Mouse (Mus musculus): ENCODE results near the gene Fam57a.
"Not testable (repeated sequence)": the region's sequence is repeated elsewhere in the genome, so short reads cannot be mapped to it uniquely, and the experiment has no call there.

Fam57a gene

GRCm38 (mm10) chr11:76180146-76180540 is 672 bp downstream of the Fam57a start:
- in situ Hi-C loops (cut with MboI): no loop called here

- in situ Hi-C loops (cut with MboI): no loop called here
Observed at GRCm38 (mm10) chr11:76183745-76184144, 4.3 kb downstream of the Fam57a start.

- in situ Hi-C loops (cut with MboI): no loop called here
Observed at GRCm38 (mm10) chr11:76186908-76187307, 7.4 kb downstream of the Fam57a start.

- in situ Hi-C loops (cut with MboI): no loop called here
Observed at GRCm38 (mm10) chr11:76196275-76196976, 17.0 kb downstream of the Fam57a start.

GRCm38 (mm10) chr11:76196977-76197469 is 17.6 kb downstream of the Fam57a start:
- in situ Hi-C loops (cut with MboI): no loop called here

- in situ Hi-C loops (cut with MboI): no loop called here
Observed at GRCm38 (mm10) chr11:76201761-76202674, 22.5 kb downstream of the Fam57a start.

GRCm38 (mm10) chr11:76206793-76207192 is 27.3 kb downstream of the Fam57a start:
- in situ Hi-C loops (cut with MboI): no loop called here

GRCm38 (mm10) chr11:76210228-76210985 is 30.9 kb downstream of the Fam57a start:
- in situ Hi-C loops (cut with MboI): no loop called here

- in situ Hi-C loops (cut with MboI): not testable (repeated sequence)
Observed at GRCm38 (mm10) chr11:76211595-76211994, 32.1 kb downstream of the Fam57a start.

- in situ Hi-C loops (cut with MboI): no loop called here
Observed at GRCm38 (mm10) chr11:76213841-76214240, 34.4 kb downstream of the Fam57a start.

GRCm38 (mm10) chr11:76215011-76215410 is 35.5 kb downstream of the Fam57a start:
- in situ Hi-C loops (cut with MboI): no loop called here

GRCm38 (mm10) chr11:76216049-76216540 is 36.6 kb downstream of the Fam57a start:
- in situ Hi-C loops (cut with MboI): no loop called here

- in situ Hi-C loops (cut with MboI): no loop called here
Observed at GRCm38 (mm10) chr11:76216681-76217389, 37.4 kb downstream of the Fam57a start.

- in situ Hi-C loops (cut with MboI): no loop called here
Observed at GRCm38 (mm10) chr11:76217390-76217800, 37.9 kb downstream of the Fam57a start, which contains the start of the genes Dbil5 and Gemin4. Dbil5 (plus strand) TSS chr11:76217608. Gemin4 (minus strand) TSS chr11:76217664.

- in situ Hi-C loops (cut with MboI): no loop called here
Observed at GRCm38 (mm10) chr11:76224631-76225030, 45.2 kb downstream of the Fam57a start.

- in situ Hi-C loops (cut with MboI): no loop called here
Observed at GRCm38 (mm10) chr11:76225051-76225450, 45.6 kb downstream of the Fam57a start.

- in situ Hi-C loops (cut with MboI): no loop called here
Observed at GRCm38 (mm10) chr11:76236136-76236535, 56.7 kb downstream of the Fam57a start.

- in situ Hi-C loops (cut with MboI): no loop called here
Observed at GRCm38 (mm10) chr11:76239750-76240149, 60.3 kb downstream of the Fam57a start.

- in situ Hi-C loops (cut with MboI): no loop called here
Observed at GRCm38 (mm10) chr11:76242901-76243810, 63.7 kb downstream of the Fam57a start, which contains the start of the genes Mrm3 and Glod4. Mrm3 (plus strand) TSS chr11:76243715. Glod4 (minus strand) TSS chr11:76243725.
